In genomic region chr17:23535046-23535788, GRCm38 (mm10) we compare ENCODE assay signal across 13 mouse cellular contexts. TPM values are rescaled to one million over a fixed set of nuclear protein-coding genes. Genes with fewer than 3 reads are reported as not detected.
DNase-seq lines count a peak whose midpoint lies in the region; ATAC-seq and TF ChIP-seq lines count a peak whose summit lies in the region.
"Not testable (repeated sequence)": the region's sequence is repeated elsewhere in the genome, so short reads cannot be mapped to it uniquely, and the experiment has no call there.
"Had no signal": no experiment of that assay in that cellular context is flagged by ENCODE, and none has a peak within 500 bp of the region (broad histone marks: within the 10 kb centered on the region; RNA-seq: fewer than 3 reads in every experiment).

No protein-coding gene starts in this region.

- DNase-seq in MN1 (ENCODE audit: low spot score): peak; percentile 66
- DNase-seq in heart, embryonic 10.5 days (ENCODE audit: low spot score): peak; percentile 86
- peak; percentile 16 for DNase-seq in kidney, postnatal 10 days
- not testable (repeated sequence) for DNase-seq in midbrain, postnatal 0 days (ENCODE audit: low spot score)
- peak; percentile 85 for DNase-seq in yolk sac, embryonic 10.5 days (ENCODE audit: low spot score)

- 0 out of 2 replicates have a peak overlapping the region, but pooled peaks have one; percentile 11 for H3K4me2 ChIP-seq in embryonic facial prominence, embryonic 12.5 days (replicated peaks)
- H3K4me2 ChIP-seq in hindbrain, embryonic 15.5 days: peak overlapping the region; percentile 38
- H3K4me2 ChIP-seq in liver, embryonic 16.5 days (ENCODE audit: low read depth, low read length): peak overlapping the region; percentile 59
- peak overlapping the region; percentile 20; the same call in 1 of the 2 replicates for H3K4me2 ChIP-seq in midbrain, postnatal 0 days (ENCODE audit: low read depth, low read length, poor library complexity, severe bottlenecking)

- not testable (repeated sequence) for H3K27ac ChIP-seq in embryonic facial prominence, embryonic 12.5 days; heart, embryonic 10.5 days; hindbrain, embryonic 15.5 days (replicated peaks); liver, embryonic 16.5 days (ENCODE audit: low read length); midbrain, postnatal 0 days (ENCODE audit: low read depth, low read length)

- not testable (repeated sequence) for H3K4me1 ChIP-seq in embryonic facial prominence, embryonic 12.5 days; heart, embryonic 10.5 days; midbrain, postnatal 0 days (ENCODE audit: insufficient read depth, low read length)
- H3K4me1 ChIP-seq in hindbrain, embryonic 15.5 days (replicated peaks): peaks cover 14% of the 10 kb centered on the region
- peaks cover 12% of the 10 kb centered on the region for H3K4me1 ChIP-seq in liver, embryonic 16.5 days (ENCODE audit: control insufficient read depth, low read depth, low read length)

- H3K9me3 ChIP-seq in embryonic facial prominence, embryonic 12.5 days; heart, embryonic 10.5 days; hindbrain, embryonic 15.5 days; liver, embryonic 16.5 days (replicated peaks; ENCODE audit: control insufficient read depth, low read length); midbrain, postnatal 0 days (ENCODE audit: low read length): not testable (repeated sequence)

- TF ChIP-seq CTCF in midbrain, postnatal 0 days (IDR thresholded peaks at IDR 0.05): not testable (repeated sequence)

- H3K27me3 ChIP-seq in embryonic facial prominence, embryonic 12.5 days: peaks cover 44% of the 10 kb centered on the region
- H3K27me3 ChIP-seq in heart, embryonic 10.5 days (ENCODE audit: insufficient read depth, poor library complexity, severe bottlenecking): peaks cover 11% of the 10 kb centered on the region; the same call in 1 of the 2 replicates
- peaks cover 41% of the 10 kb centered on the region for H3K27me3 ChIP-seq in hindbrain, embryonic 15.5 days
- not testable (repeated sequence) for H3K27me3 ChIP-seq in liver, embryonic 16.5 days (ENCODE audit: control insufficient read depth, insufficient read depth, low read depth, low read length)
- H3K27me3 ChIP-seq in midbrain, postnatal 0 days (ENCODE audit: insufficient read depth, low read length): peaks cover 40% of the 10 kb centered on the region

- H3K9ac ChIP-seq in embryonic facial prominence, embryonic 12.5 days; hindbrain, embryonic 15.5 days; liver, embryonic 16.5 days (ENCODE audit: low read depth, low read length); midbrain, postnatal 0 days (replicated peaks; ENCODE audit: low read length, poor library complexity, severe bottlenecking): not testable (repeated sequence)

- 3% methylated on average over 18 of the region's 29 CpGs for WGBS in embryonic facial prominence, embryonic 12.5 days
- under 1% methylated on average over 17 of the region's 29 CpGs for WGBS in heart, embryonic 10.5 days
- 2% methylated on average over 17 of the region's 29 CpGs for WGBS in hindbrain, embryonic 15.5 days
- under 1% methylated on average over 17 of the region's 29 CpGs for WGBS in liver, embryonic 16.5 days (ENCODE audit: insufficient replicate concordance)
- WGBS in midbrain, postnatal 0 days: 2% methylated on average over 14 of the region's 29 CpGs

- ATAC-seq in embryonic facial prominence, embryonic 12.5 days (ENCODE audit: insufficient number of reproducible peaks, insufficient read depth, low FRiP score, low TSS enrichment); hindbrain, embryonic 15.5 days (ENCODE audit: low FRiP score, low read depth); midbrain, postnatal 0 days (ENCODE audit: low FRiP score): not testable (repeated sequence)
- ATAC-seq in liver, embryonic 16.5 days (ENCODE audit: low read depth): peak; percentile 83

- H3K4me3 ChIP-seq in embryonic facial prominence, embryonic 12.5 days; midbrain, postnatal 0 days (ENCODE audit: low read depth, low read length): not testable (repeated sequence)
- peak overlapping the region; percentile 45 for H3K4me3 ChIP-seq in heart, embryonic 10.5 days
- H3K4me3 ChIP-seq in hindbrain, embryonic 15.5 days: 0 out of 2 replicates have a peak overlapping the region, but pooled peaks have one; percentile 12
- peak overlapping the region; percentile 21; the same call in 1 of the 2 replicates for H3K4me3 ChIP-seq in liver, embryonic 16.5 days (ENCODE audit: low read depth, low read length)

- not testable (repeated sequence) for H3K36me3 ChIP-seq in embryonic facial prominence, embryonic 12.5 days; heart, embryonic 10.5 days; hindbrain, embryonic 15.5 days; liver, embryonic 16.5 days (ENCODE audit: control insufficient read depth, insufficient read depth); midbrain, postnatal 0 days (ENCODE audit: insufficient read depth, low read length)

RNA-seq across cellular contexts. Expression of gene Zfp213, which starts 28.8 kb away (rescaled TPM):
- polyA plus RNA-seq in embryonic facial prominence, embryonic 12.5 days (2016; fragmentation: Nextera tagmentation; extraction: Ambion mirVana): 24.3 and 26.8 TPM in 2 replicates
- 19.5 and 23.0 TPM in 2 replicates for polyA plus RNA-seq in heart, embryonic 10.5 days (2016; fragmentation: Nextera tagmentation; extraction: Ambion mirVana)
- 17.3 and 19.8 TPM in 2 replicates for polyA plus RNA-seq in hindbrain, embryonic 15.5 days (2015; fragmentation: Nextera tagmentation; extraction: Ambion mirVana)
- polyA plus RNA-seq in liver, embryonic 16.5 days (2015; fragmentation: Nextera tagmentation; extraction: Ambion mirVana): 4.8 and 5.3 TPM in 2 replicates
- 16.9 and 21.7 TPM in 2 replicates for total RNA-seq in midbrain, postnatal 0 days (2014; rRNA removed)
- polyA plus RNA-seq in midbrain, postnatal 0 days (2015; fragmentation: Nextera tagmentation; extraction: Ambion mirVana): 10.0 and 10.7 TPM in 2 replicates

RNA-seq across cellular contexts. Expression of gene Vmn2r117, which starts 55.7 kb away (rescaled TPM):
- polyA plus RNA-seq in embryonic facial prominence, embryonic 12.5 days (2016; fragmentation: Nextera tagmentation; extraction: Ambion mirVana): not detected in 2 replicates
- polyA plus RNA-seq in heart, embryonic 10.5 days (2016; fragmentation: Nextera tagmentation; extraction: Ambion mirVana): not detected in 2 replicates
- not detected in 2 replicates for polyA plus RNA-seq in hindbrain, embryonic 15.5 days (2015; fragmentation: Nextera tagmentation; extraction: Ambion mirVana)
- not detected in 2 replicates for polyA plus RNA-seq in liver, embryonic 16.5 days (2015; fragmentation: Nextera tagmentation; extraction: Ambion mirVana)
- total RNA-seq in midbrain, postnatal 0 days (2014; rRNA removed): not detected in 2 replicates
- not detected in 2 replicates for polyA plus RNA-seq in midbrain, postnatal 0 days (2015; fragmentation: Nextera tagmentation; extraction: Ambion mirVana)
- total RNA-seq: adrenal gland, postnatal 25 days; heart, adult 8-10 months; layer of hippocampus, postnatal 25 days had no signal
- polyA plus RNA-seq: limb, embryonic 15.5 days; midbrain, embryonic 15.5 days had no signal
